Mouse (Mus musculus) bone marrow, adult 2 months (tissue): ENCODE data around the gene Gm28036.

Experiments
- CTCF ChIP-seq: fragments of 200-500 bp; IDR thresholded peaks from 2 replicates; pipeline ENCODE4 v1.5.1; 2011; ENCODE audit warnings: low read length, control low read depth; ENCODE audit not compliant: control insufficient read depth, insufficient read depth
- POLR2A ChIP-seq: fragments of 200-500 bp; IDR thresholded peaks from 2 replicates; pipeline ENCODE4 v1.6.1; 2011; ENCODE audit warnings: low read depth, mild to moderate bottlenecking, control low read depth, low read length, borderline replicate concordance; ENCODE audit not compliant: control insufficient read depth

DNA sequence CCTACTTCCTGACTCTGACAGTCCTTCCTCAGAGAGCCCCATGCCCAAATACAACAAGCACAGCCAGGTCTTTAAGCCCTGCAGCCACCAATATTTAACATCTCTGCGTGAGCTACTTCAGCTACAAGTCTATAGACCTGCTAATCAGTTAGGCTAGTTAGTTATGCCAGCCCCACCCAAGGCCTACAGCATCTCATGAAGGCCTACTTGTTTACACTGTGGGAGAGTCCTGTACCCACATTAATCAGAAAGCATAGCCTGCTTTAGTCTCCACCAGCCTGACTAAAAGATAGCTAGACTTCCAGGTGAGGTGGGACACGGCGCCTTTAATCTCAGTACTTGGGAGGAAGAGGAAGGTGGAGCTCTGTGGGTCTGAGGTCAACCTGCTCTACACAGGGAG is 87.5 kb downstream of the Gm28036 start:
- TF ChIP-seq POLR2A (no peak), CTCF (no peak)
